Mouse (Mus musculus) forelimb bud, embryonic 11.5 days (tissue): ENCODE data around the gene Fry.
"Not testable (repeated sequence)": the region's sequence is repeated elsewhere in the genome, so short reads cannot be mapped to it uniquely, and the experiment has no call there.

Experiments
- DNase-seq: peaks from one replicate; pipeline ENCODE4 v3.0.0-alpha.2; 2012; ENCODE audit warnings: low read depth, low spot score

Gene Fry

GRCm38 (mm10) chr5:150453490-150453889 lies 335.0 kb downstream of the Fry start:
- DNase-seq, result no peak

DNA sequence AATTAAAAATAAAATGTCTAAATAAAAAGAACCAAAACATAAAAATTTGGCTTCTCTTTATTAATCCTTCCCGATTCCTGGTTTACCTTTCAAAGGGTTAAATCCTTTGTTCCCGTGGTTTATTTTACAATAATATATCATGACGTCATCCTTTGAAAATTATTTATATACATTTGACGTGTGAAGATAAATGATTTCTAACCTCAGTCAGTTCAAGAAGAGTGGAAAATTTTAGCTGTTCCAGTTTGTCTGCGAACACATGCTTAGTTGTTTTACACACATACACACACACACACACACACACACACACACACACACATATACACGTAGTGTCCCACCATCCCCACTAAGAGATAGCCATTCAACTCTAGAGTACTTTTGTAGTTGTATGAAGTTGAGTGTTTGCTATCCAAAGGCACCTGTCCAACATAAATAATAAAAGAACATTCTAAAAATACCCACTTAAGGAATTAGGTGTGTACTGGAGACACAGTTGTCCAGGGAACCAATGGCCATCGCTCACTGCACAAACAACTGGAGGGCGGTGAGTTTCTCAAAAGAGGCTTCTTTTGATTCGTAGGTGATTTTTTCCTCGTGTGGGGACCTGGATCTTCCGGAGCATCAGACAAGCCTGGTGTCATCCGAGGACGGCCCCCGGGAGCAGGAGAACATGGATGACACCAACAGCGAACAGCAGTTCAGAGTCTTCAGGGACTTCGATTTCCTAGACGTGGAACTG lies 338.9 kb downstream of the Fry start:
- DNase-seq, result no peak

DNA sequence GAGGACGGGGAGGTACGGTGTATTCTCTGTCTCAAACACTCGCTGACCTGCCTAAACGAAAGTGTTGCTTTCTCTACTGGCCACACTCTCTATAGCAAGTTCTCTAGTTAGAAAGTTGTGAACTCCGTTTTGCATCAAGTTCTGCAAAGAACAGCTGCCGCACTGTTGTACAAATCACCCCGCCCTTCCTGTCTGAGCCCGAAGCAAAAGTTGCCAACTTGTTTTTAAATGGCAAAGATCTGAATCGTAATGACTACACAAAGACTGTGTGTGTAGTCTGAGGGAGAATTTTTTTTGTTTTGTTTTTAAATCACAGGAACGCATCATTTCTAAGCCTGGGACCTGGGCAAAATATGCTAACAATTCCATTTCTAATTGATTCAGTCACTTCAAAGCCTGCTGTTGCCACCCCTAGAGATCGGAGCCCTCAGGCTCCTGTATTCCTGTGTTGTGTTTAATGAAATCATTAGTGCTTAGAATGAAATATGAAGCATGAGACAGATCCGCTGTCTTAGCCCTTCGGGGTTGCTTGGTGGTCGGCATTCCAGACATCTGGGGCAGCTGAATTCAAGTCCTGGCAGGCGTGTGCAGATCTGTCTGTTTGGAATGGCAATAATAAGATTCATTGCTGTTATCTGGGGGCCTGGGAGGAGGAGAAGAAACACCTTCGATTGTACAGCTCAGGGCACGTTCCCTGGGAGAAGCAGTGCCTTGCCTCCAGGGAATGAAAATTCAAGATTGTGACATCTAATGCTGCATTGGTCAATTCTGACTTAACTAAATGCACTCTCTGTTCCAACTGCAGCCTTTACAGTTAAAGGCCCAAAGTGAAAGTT lies 339.7 kb downstream of the Fry start:
- peak; percentile 54 for DNase-seq

DNA sequence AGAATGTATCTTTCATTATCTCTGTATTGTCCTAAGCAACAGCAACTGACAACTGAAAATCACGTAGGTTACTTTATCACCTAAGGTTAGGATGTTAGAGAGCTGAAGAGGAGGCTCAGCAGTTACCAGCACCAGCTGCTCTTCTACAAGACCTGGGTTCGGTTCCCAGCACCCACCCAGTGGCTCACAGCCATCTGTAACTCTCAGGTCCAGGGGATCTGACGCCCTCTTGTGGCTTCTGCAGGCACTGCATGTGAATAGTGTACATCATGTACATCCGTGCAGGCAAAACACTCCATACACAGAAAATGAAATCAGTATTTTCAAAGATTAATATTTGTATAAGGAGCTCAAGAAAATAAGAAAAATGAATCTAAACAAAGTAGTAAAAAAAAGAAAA lies 341.4 kb downstream of the Fry start:
- no peak for DNase-seq

GRCm38 (mm10) chr5:150464721-150465120 lies 346.3 kb downstream of the Fry start:
- no peak for DNase-seq

DNA sequence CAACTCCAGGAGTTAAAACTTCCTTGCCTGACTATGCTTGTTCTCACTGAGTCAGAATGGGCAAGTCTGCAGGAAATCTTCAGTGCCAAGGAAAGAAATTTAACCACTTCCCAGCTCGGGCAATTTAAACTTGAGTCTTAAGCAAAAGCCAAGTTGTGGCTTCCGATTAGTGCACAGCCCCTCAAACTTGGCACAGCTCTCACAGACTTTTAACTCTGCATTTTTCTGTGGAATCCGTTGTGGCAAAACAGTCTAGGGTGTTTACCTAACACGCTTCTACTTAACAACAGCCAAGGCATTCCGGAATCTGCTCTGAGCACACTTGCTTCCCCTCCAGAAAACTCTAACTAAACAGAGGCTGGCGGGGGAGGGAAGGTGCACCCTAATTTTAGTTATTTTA lies 346.8 kb downstream of the Fry start:
- no peak for DNase-seq

DNA sequence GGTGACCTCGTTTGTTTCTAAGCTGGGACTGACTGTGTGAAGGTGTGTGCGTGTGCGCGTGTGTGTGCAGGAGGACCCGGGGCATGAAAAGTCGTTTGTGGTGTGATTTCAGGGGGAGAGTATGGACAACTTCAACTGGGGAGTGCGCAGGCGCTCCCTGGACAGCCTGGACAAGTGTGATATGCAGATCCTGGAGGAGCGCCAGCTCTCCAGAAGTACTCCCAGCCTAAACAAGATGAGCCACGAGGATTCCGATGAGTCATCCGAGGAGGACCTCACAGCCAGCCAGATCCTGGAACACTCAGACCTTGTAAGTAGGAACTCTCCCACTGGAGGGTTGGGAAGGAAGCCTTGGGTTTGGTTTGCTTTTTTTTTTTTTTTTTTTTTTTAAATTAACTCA lies 347.7 kb downstream of the Fry start:
- DNase-seq, result no peak

DNA sequence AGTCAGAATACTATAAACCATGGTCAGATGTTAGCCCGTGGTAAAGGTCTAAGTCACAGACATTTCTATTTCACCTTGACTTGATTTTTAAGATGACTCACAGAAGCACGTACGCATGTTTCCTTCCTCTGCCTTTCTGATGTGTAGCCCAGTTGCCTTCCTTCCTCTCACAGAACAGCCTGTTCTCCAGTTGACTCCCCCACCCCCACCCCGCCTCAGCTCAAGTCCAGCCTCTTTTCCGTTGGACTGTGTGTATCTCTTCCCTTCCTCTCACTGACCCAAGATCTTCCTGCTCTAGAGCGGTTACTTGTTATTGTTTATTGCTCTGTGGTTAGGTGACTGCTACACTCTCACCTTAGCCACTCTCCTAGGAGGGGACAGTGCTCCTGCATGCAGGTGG lies 350.0 kb downstream of the Fry start:
- DNase-seq, result no peak

DNA sequence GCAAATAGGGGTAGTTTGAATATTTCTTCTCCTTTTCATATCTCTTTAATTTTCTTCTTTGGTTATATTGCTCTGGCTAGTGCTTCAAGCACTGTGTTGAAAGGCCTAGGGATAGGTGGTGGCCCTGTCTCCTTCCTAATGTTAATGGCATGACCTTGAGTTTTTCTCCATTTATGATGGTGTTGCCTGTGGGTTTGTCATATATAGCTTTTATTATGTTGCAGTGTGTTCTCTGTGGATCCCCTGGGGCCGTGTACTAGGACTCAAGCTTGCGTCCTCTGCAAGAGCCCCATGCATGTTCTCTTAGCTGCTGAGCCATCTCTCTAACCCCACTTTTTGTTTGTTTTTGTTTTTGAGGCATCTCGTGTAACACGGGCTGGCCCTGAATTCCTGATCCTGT lies 358.9 kb downstream of the Fry start:
- no peak for DNase-seq

DNA sequence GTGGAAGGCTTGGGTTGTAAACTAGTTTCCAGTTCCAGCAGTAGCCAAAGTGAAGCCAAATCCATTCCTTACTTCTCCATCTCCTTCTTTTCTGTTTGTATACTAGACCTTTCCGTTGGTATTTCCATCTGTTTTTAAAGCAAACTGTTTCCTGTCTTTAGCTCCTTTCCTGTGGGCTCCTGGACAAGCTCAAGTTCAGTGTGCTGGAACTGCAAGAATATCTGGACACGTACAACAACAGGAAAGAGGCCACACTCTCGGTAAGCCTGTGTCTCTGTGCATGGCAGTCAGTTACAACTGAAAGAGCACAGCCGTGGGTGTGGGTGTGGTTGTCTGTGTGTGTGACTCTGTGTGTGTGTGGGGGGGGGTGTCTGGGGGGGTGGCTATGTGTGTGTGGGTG lies 360.2 kb downstream of the Fry start:
- DNase-seq, result no peak

GRCm38 (mm10) chr5:150485198-150485597 lies 366.8 kb downstream of the Fry start:
- peak; percentile 72 for DNase-seq

DNA sequence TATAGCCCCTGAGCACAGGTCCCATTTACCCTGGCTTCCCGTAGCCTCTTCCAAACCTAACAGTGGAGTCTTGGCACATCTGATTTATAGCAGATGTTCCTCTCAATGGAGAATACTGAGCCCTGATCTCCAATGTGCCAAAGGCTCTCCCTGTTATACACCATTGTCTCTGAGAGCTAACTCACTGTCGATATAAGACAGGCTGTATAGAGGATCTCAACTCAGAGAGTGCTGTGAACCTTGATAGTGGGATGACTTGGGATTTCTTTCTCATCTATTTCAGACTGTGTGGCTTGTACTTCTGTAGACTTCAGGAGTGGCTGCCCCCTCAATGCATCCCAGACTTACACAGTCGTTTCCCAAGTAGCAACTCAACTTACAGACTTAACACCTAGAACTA lies 371.8 kb downstream of the Fry start:
- no peak for DNase-seq

DNA sequence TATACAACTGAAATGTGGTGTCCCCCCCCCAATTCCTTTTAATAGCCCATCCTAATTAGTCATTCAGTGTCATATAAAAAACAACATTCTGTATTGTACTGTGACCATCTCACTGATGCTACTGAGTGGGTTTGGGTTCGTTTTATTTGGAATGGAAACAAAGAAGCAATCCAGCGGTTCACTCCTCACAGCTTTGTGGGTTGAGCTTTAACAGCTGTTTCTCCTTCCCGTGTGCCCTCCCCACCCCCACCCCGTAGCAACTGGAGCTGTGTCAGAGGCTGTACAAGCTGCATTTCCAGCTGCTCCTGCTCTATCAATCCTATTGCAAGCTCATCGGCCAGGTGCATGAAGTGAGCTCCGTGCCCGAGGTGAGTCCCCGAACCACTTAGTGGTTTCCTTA lies 372.4 kb downstream of the Fry start:
- DNase-seq, result peak; percentile 64

GRCm38 (mm10) chr5:150491573-150492173 lies 373.2 kb downstream of the Fry start:
- DNase-seq, result not testable (repeated sequence)

GRCm38 (mm10) chr5:150495792-150496191 lies 377.3 kb downstream of the Fry start:
- DNase-seq, result peak; percentile 20

GRCm38 (mm10) chr5:150510451-150511225 lies 392.2 kb downstream of the Fry start:
- DNase-seq, result no peak

DNA sequence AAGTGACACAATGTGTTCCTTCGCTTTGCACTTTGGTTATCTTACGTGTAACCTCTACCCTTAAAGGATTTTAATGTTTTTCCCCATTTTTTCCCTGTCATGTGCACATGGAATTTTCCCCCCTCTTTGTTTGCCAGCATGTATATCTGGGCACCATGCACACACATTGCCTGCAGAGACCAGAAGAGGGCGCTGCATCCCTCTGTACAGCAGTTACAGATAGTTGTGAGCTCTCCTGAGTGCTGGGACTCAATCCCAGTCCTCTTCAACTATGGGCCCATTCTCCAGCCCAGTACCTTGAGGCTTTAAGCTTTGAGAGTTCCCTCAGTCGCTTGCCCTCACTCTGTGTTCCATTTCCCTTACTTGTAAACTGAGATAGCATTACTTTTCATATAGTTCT lies 394.8 kb downstream of the Fry start:
- no peak for DNase-seq

GRCm38 (mm10) chr5:150514027-150514426 lies 395.6 kb downstream of the Fry start:
- no peak for DNase-seq

- DNase-seq, result no peak
Observed at GRCm38 (mm10) chr5:150518064-150518463, 399.6 kb downstream of the Fry start, which contains the start of gene Zar1l. Zar1l (minus strand) TSS chr5:150518164.

GRCm38 (mm10) chr5:150519551-150519950 lies 401.1 kb downstream of the Fry start:
- DNase-seq, result peak; percentile 13

GRCm38 (mm10) chr5:150521937-150522866 lies 403.8 kb downstream of the Fry start, which contains the start of gene Brca2:
Brca2 (plus strand) TSS chr5:150522630.
- DNase-seq, result peak; percentile 90
